Comparison of ENCODE assay signal across 10 mouse cellular contexts in genomic region chr10:82170808-82171207, GRCm38 (mm10). TPM values are rescaled to one million over a fixed set of nuclear protein-coding genes. Genes with fewer than 3 reads are reported as not detected.
DNase-seq lines count a peak whose midpoint lies in the region; ATAC-seq and TF ChIP-seq lines count a peak whose summit lies in the region.
"Had no signal": no experiment of that assay in that cellular context is flagged by ENCODE, and none has a peak within 500 bp of the region (broad histone marks: within the 10 kb centered on the region; RNA-seq: fewer than 3 reads in every experiment).

No protein-coding gene starts in this region.

- TF ChIP-seq CTCF in hindbrain, postnatal 0 days (IDR thresholded peaks at IDR 0.05; ENCODE audit: low read depth) = peak; percentile 72

- H3K27ac ChIP-seq in hindbrain, postnatal 0 days = no peak overlapping the region
- no peak overlapping the region for H3K27ac ChIP-seq in hindbrain, embryonic 10.5 days
- H3K27ac ChIP-seq: hindbrain, embryonic 15.5 days had no signal

- no peak overlapping the region for H3K9ac ChIP-seq in hindbrain, postnatal 0 days (replicated peaks; ENCODE audit: low read length)
- H3K9ac ChIP-seq: hindbrain, embryonic 15.5 days had no signal

- H3K4me2 ChIP-seq in hindbrain, postnatal 0 days (ENCODE audit: low read depth, low read length) = no peak overlapping the region
- H3K4me2 ChIP-seq: hindbrain, embryonic 15.5 days had no signal

- DNase-seq in hindbrain, postnatal 0 days (ENCODE audit: low spot score) = peak; percentile 71
- no peak for DNase-seq in hindbrain, embryonic 10.5 days (ENCODE audit: low spot score)
- DNase-seq in 3T3-L1 (ENCODE audit: low read depth, low spot score) = peak; percentile 64
- DNase-seq in CD4-positive, CD25-positive, alpha-beta regulatory T cell, adult 2 months (ENCODE audit: low read depth, low spot score) = peak; percentile 58
- peak; percentile 6 for DNase-seq in embryo, embryonic 9.5 days (ENCODE audit: extremely low spot score)
- DNase-seq in urinary bladder, postnatal 14 days (ENCODE audit: low spot score) = no peak
- no peak for DNase-seq in urinary bladder, adult 2 months (ENCODE audit: low spot score)
- no peak for DNase-seq in adrenal gland, adult 2 months
- DNase-seq: cerebellum, adult 9-11 months had no signal

- no peak for ATAC-seq in hindbrain, postnatal 0 days

- no peaks in the 10 kb centered on the region for H3K36me3 ChIP-seq in hindbrain, postnatal 0 days (ENCODE audit: insufficient read depth, low read length)
- no peaks in the 10 kb centered on the region for H3K36me3 ChIP-seq in hindbrain, embryonic 10.5 days
- H3K36me3 ChIP-seq: hindbrain, embryonic 15.5 days had no signal

- H3K9me3 ChIP-seq in hindbrain, postnatal 0 days (ENCODE audit: low read length) = no peaks in the 10 kb centered on the region
- H3K9me3 ChIP-seq in hindbrain, embryonic 10.5 days = peaks cover 39% of the 10 kb centered on the region
- H3K9me3 ChIP-seq: hindbrain, embryonic 15.5 days had no signal

- no peaks in the 10 kb centered on the region; the same call in 1 of the 2 replicates for H3K27me3 ChIP-seq in hindbrain, postnatal 0 days (ENCODE audit: insufficient read depth, low read length)
- H3K27me3 ChIP-seq in hindbrain, embryonic 10.5 days (ENCODE audit: insufficient read depth, poor library complexity, severe bottlenecking) = no peaks in the 10 kb centered on the region
- H3K27me3 ChIP-seq: hindbrain, embryonic 15.5 days had no signal

- 49% methylated on average over 2 of the region's 2 CpGs for WGBS in hindbrain, postnatal 0 days
- 60% methylated on average over 2 of the region's 2 CpGs for WGBS in hindbrain, embryonic 10.5 days

- no peaks in the 10 kb centered on the region for H3K4me1 ChIP-seq in hindbrain, postnatal 0 days (ENCODE audit: insufficient read depth, low read length)
- no peaks in the 10 kb centered on the region for H3K4me1 ChIP-seq in hindbrain, embryonic 10.5 days (replicated peaks)
- H3K4me1 ChIP-seq: hindbrain, embryonic 15.5 days had no signal

- H3K4me3 ChIP-seq in hindbrain, postnatal 0 days (ENCODE audit: low read length) = no peak overlapping the region
- no peak overlapping the region for H3K4me3 ChIP-seq in hindbrain, embryonic 10.5 days
- H3K4me3 ChIP-seq: hindbrain, embryonic 15.5 days had no signal

RNA-seq across cellular contexts. Expression of gene AU041133, which starts 43.0 kb away (rescaled TPM):
- 2.6 and 5.5 TPM in 2 replicates for total RNA-seq in hindbrain, postnatal 0 days (2014; rRNA removed)
- 7.3 and 7.9 TPM in 2 replicates for polyA plus RNA-seq in hindbrain, postnatal 0 days (2015; fragmentation: Nextera tagmentation; extraction: Ambion mirVana)
- 3.9 and 4.3 TPM in 2 replicates for polyA plus RNA-seq in hindbrain, embryonic 10.5 days (2016; fragmentation: Nextera tagmentation; extraction: Ambion mirVana)
- polyA plus RNA-seq in urinary bladder, adult 2 months (2012; rRNA removed) = 3.5 and 3.7 TPM in 2 replicates
- 1 to 10 TPM; 2.3 to 3.8 TPM for total RNA-seq in adrenal gland, adult 2 months (2021)
- polyA plus RNA-seq in adrenal gland, adult 2 months (2012; rRNA removed) = 0.06 and 0.13 TPM in 2 replicates

Comparison
In these comparisons a context has a peak if more than half of its experiments do, and no peak if none do; other contexts are left out.
1. DNase-seq: peak in hindbrain, postnatal 0 days (single experiment), 3T3-L1 (single experiment), CD4-positive, CD25-positive, alpha-beta regulatory T cell, adult 2 months (single experiment) and embryo, embryonic 9.5 days (single experiment); none in hindbrain, embryonic 10.5 days (single experiment), urinary bladder, postnatal 14 days (single experiment), urinary bladder, adult 2 months (single experiment) and adrenal gland, adult 2 months (single experiment).